Mouse (Mus musculus): ENCODE measurements around the gene Slc8a2. TPM values are rescaled to one million over a fixed set of nuclear protein-coding genes. Genes with fewer than 3 reads are reported as not detected.

Slc8a2 gene
- not detected in 2 replicates for polyA plus RNA-seq (2015; fragmentation: Nextera tagmentation; extraction: Ambion mirVana)

GRCm38 (mm10) chr7:16129421-16129845 lies at the start of gene Slc8a2:
Slc8a2 (plus strand) TSS chr7:16129826.

GRCm38 (mm10) chr7:16098021-16099017 lies 31.3 kb upstream of the Slc8a2 start, which contains the start of gene Napa:
Napa (plus strand) TSS chr7:16098458.

GRCm38 (mm10) chr7:16119569-16120261 lies 9.9 kb upstream of the Slc8a2 start, which contains the start of gene Kptn:
Kptn (plus strand) TSS chr7:16119895.

DNA sequence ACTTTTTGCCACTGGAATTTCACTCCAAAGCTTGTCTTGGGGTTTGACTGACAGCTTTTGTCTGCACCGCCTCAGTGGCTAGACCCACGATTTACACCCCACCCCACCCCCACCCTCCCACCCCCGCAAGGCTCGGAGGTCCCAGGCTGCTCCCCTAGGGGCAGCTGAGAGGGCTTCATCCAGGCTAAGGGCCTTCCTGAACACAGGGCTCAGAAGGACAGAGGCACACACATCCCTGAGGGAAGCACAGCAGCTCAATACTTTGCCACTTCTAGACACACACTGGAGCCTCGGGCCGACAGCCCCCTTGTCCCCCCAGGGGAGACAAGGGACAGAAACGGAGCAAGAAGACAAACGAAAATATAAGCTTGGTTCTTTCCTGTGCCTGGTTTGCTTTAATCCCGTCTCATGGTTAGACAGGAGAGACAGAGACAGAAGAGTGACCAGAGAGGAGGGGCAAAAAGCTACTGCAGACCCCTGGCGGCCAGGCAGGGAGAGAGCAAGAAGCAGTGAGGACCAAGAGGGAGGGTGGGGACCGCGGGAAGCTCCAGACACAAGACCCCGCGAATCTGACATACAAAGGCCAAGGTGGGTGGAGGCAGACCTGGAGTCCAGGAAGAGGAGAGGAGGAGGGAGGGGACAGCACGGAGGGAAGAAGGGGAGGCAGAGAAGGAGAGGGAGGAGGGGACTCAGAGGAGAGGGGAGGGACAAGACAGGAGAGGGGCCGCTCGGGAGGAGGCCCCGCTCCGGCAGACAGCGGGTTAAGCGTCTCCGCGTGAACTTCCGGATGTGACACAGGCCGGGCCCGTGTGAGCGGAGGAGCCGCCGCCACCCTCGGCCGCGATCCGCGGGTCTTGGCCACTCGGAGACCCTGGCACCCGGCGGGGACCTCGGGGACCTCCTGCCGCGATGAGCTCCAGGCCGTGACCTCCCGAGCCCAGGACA lies 45.2 kb downstream of the Slc8a2 start, which contains the start of gene Meis3:
Gene Meis3, plus strand, starts transcription at position 494 of the 945 bp plus-strand sequence.

Other genes starting within 250 kb of the Slc8a2 start
- not detected in 2 replicates for gene Crx, start 249.9 kb upstream of the Slc8a2 start, polyA plus RNA-seq (2015; fragmentation: Nextera tagmentation; extraction: Ambion mirVana)
- not detected in 2 replicates for gene Crxos, start 247.2 kb upstream of the Slc8a2 start, polyA plus RNA-seq (2015; fragmentation: Nextera tagmentation; extraction: Ambion mirVana)
- 473 and 484 TPM in 2 replicates for gene Selenow, start 207.4 kb upstream of the Slc8a2 start, polyA plus RNA-seq (2015; fragmentation: Nextera tagmentation; extraction: Ambion mirVana)
- 162 TPM in 2 replicates for gene Nop53, start 183.8 kb upstream of the Slc8a2 start, polyA plus RNA-seq (2015; fragmentation: Nextera tagmentation; extraction: Ambion mirVana)
- 10.6 and 11.5 TPM in 2 replicates for gene Ehd2, start 162.3 kb upstream of the Slc8a2 start, polyA plus RNA-seq (2015; fragmentation: Nextera tagmentation; extraction: Ambion mirVana)
- 2.6 and 3.5 TPM in 2 replicates for gene Bicra, start 81.9 kb upstream of the Slc8a2 start, polyA plus RNA-seq (2015; fragmentation: Nextera tagmentation; extraction: Ambion mirVana)
- gene Zfp541, start 68.0 kb upstream of the Slc8a2 start, polyA plus RNA-seq (2015; fragmentation: Nextera tagmentation; extraction: Ambion mirVana): not detected in 2 replicates
- 158 and 168 TPM in 2 replicates for gene Napa, start 31.4 kb upstream of the Slc8a2 start, polyA plus RNA-seq (2015; fragmentation: Nextera tagmentation; extraction: Ambion mirVana)
- gene Kptn, start 9.9 kb upstream of the Slc8a2 start, polyA plus RNA-seq (2015; fragmentation: Nextera tagmentation; extraction: Ambion mirVana): 10.9 and 12.9 TPM in 2 replicates
- 3.5 and 6.5 TPM in 2 replicates for gene Meis3, start 45.3 kb downstream of the Slc8a2 start, polyA plus RNA-seq (2015; fragmentation: Nextera tagmentation; extraction: Ambion mirVana)
- 6.7 and 7.1 TPM in 2 replicates for gene Dhx34, start 92.2 kb downstream of the Slc8a2 start, polyA plus RNA-seq (2015; fragmentation: Nextera tagmentation; extraction: Ambion mirVana)
- 2.7 and 3.5 TPM in 2 replicates for gene C5ar2, start 114.3 kb downstream of the Slc8a2 start, polyA plus RNA-seq (2015; fragmentation: Nextera tagmentation; extraction: Ambion mirVana)
- 20.1 and 24.7 TPM in 2 replicates for gene C5ar1, start 129.7 kb downstream of the Slc8a2 start, polyA plus RNA-seq (2015; fragmentation: Nextera tagmentation; extraction: Ambion mirVana)
- 11.7 and 14.5 TPM in 2 replicates for gene Inafm1, start 143.8 kb downstream of the Slc8a2 start, polyA plus RNA-seq (2015; fragmentation: Nextera tagmentation; extraction: Ambion mirVana)
- 13.9 and 17.8 TPM in 2 replicates for gene Ccdc9, start 157.0 kb downstream of the Slc8a2 start, polyA plus RNA-seq (2015; fragmentation: Nextera tagmentation; extraction: Ambion mirVana)
- 6.1 and 6.2 TPM in 2 replicates for gene Bbc3, start 178.6 kb downstream of the Slc8a2 start, polyA plus RNA-seq (2015; fragmentation: Nextera tagmentation; extraction: Ambion mirVana)